Mouse (Mus musculus) CH12.LX (cell line): Measurements from ENCODE around the gene Fam92a. TPM values are rescaled to one million over a fixed set of nuclear protein-coding genes. Genes with fewer than 3 reads are reported as not detected.
A peak's percentile ranks its signal among the peaks of the same experiment; 100 is the strongest.
"Not testable (repeated sequence)": the region's sequence is repeated elsewhere in the genome, so short reads cannot be mapped to it uniquely, and the experiment has no call there.

Experiments
- DNase-seq: peaks from one replicate; pipeline ENCODE4 v3.0.0-alpha.2; 2013; ENCODE audit errors: extremely low read depth
- H3K27ac ChIP-seq: 2 replicates; pipeline ENCODE4 v1.5.1; 2012; ENCODE audit warnings: low read depth, mild to moderate bottlenecking, control low read depth, moderate library complexity; ENCODE audit not compliant: insufficient read depth
- H3K27me3 ChIP-seq: replicated peaks from 2 replicates; pipeline ENCODE3; 2012; ENCODE audit warnings: inconsistent platforms
- H3K36me3 ChIP-seq, 2 experiments: replicated peaks in 1 of 2; 2 replicates each; pipeline versions ENCODE3 to v1.6.1; 2012; ENCODE audit warnings: inconsistent platforms in 1 of 2, low read length in 1 of 2, mild to moderate bottlenecking in 1 of 2, mixed read lengths in 1 of 2, moderate library complexity in 1 of 2; ENCODE audit not compliant: control insufficient read depth in 1 of 2, insufficient read depth in 1 of 2
- H3K4me1 ChIP-seq, 2 experiments: 2 replicates each; pipeline ENCODE4 v1.6.1; 2012; ENCODE audit warnings: inconsistent platforms in 1 of 2, moderate library complexity in 1 of 2; ENCODE audit not compliant: insufficient read depth in 2 of 2, control insufficient read depth in 1 of 2
- H3K4me2 ChIP-seq: 2 replicates; pipeline ENCODE4 v1.6.1; 2012; ENCODE audit warnings: low read depth, mild to moderate bottlenecking, control low read depth; ENCODE audit not compliant: poor library complexity, insufficient read depth, severe bottlenecking
- H3K4me3 ChIP-seq, 3 experiments: fragments of 150-350 bp in 1 of 3; sonication (generic) in 1 of 3; replicated peaks in 1 of 3; 2 replicates each; pipeline versions ENCODE3 to v1.5.1; 2011 to 2012; ENCODE audit warnings: low read depth in 2 of 3, low read length in 2 of 3, mild to moderate bottlenecking in 2 of 3, moderate library complexity in 2 of 3, control low read depth in 1 of 3, improper control_type of control experiment in 1 of 3, inconsistent platforms in 1 of 3, mixed read lengths in 1 of 3; ENCODE audit not compliant: poor library complexity in 1 of 3
- H3K79me2 ChIP-seq: replicated peaks from 2 replicates; pipeline ENCODE4 v1.6.1; 2012; ENCODE audit warnings: mild to moderate bottlenecking, moderate library complexity; ENCODE audit not compliant: control insufficient read depth, poor library complexity, insufficient read depth, severe bottlenecking; ENCODE audit errors: extremely low read depth
- H3K9ac ChIP-seq: 2 replicates; pipeline ENCODE4 v1.6.1; 2012; ENCODE audit warnings: low read depth, mild to moderate bottlenecking, control low read depth, moderate library complexity; ENCODE audit not compliant: insufficient read depth
- H3K9me3 ChIP-seq: replicated peaks from 2 replicates; pipeline ENCODE3; 2012; ENCODE audit warnings: low read length, inconsistent platforms, mixed read lengths
- E2F4 ChIP-seq: IDR thresholded peaks from 2 replicates; pipeline ENCODE4 v1.6.1; 2011; ENCODE audit warnings: low read depth, low read length, improper control_type of control experiment; ENCODE audit not compliant: insufficient replicate concordance
- ELF1 ChIP-seq: IDR thresholded peaks from 2 replicates; pipeline ENCODE4 v1.6.1; 2014; ENCODE audit warnings: low read depth, mild to moderate bottlenecking, inconsistent platforms, low read length, improper control_type of control experiment
- GABPA ChIP-seq: IDR thresholded peaks from 2 replicates; pipeline ENCODE4 v1.6.1; 2012; ENCODE audit warnings: low read depth, low read length, improper control_type of control experiment, inconsistent platforms; ENCODE audit not compliant: insufficient replicate concordance
- HCFC1 ChIP-seq: IDR thresholded peaks from 2 replicates; pipeline ENCODE4 v1.6.1; 2012; ENCODE audit warnings: low read depth, mild to moderate bottlenecking, inconsistent platforms, low read length, improper control_type of control experiment
- JUN ChIP-seq: IDR thresholded peaks from 2 replicates; pipeline ENCODE4 v1.6.1; 2011; ENCODE audit warnings: low read depth, mild to moderate bottlenecking, low read length, improper control_type of control experiment, moderate library complexity; ENCODE audit not compliant: insufficient read depth
- MAZ ChIP-seq: IDR thresholded peaks from 2 replicates; pipeline ENCODE4 v1.6.1; 2012; ENCODE audit warnings: low read depth, mild to moderate bottlenecking, inconsistent platforms, low read length, improper control_type of control experiment, moderate library complexity
- POLR2A ChIP-seq: IDR thresholded peaks from 2 replicates; pipeline ENCODE4 v1.6.1; 2011; ENCODE audit warnings: low read depth, mild to moderate bottlenecking, improper control_type of control experiment, low read length
- TBP ChIP-seq: conservative IDR thresholded peaks from 2 replicates; pipeline ENCODE4 v1.6.1; 2011; ENCODE audit warnings: low read depth, low read length, improper control_type of control experiment
- UBTF ChIP-seq: IDR thresholded peaks from 2 replicates; pipeline ENCODE4 v1.6.1; 2012; ENCODE audit warnings: low read depth, mild to moderate bottlenecking, inconsistent platforms, low read length, improper control_type of control experiment, moderate library complexity
- dilution Hi-C: fragments of 300-500 bp; cut with MboI; formaldehyde crosslinking; loops from 2 replicates; pipeline ENCODE4 v1.14.3; 2020; ENCODE audit warnings: low sequenced_read_pairs; ENCODE audit not compliant: extremely low pct_unique_long_range_greater_than_20kb, extremely low pct_ligation_motif_present
- in situ Hi-C: fragments of 300-500 bp; cut with MboI; formaldehyde crosslinking; loops from 3 replicates; pipeline ENCODE4 v1.14.3; 2019; ENCODE audit warnings: low sequenced_read_pairs, low pct_ligation_motif_present, low pct_unique_long_range_greater_than_20kb, mixed read lengths
- polyA plus RNA-seq: library from polyadenylated mRNA; unstranded; fragments of >175 nt; gene quantifications from 2 replicates; pipeline ENCODE4 v1.2.1, GENCODE M21; 2012; ENCODE audit warnings: low read depth; ENCODE audit not compliant: insufficient read length
- total RNA-seq, 2 experiments: library from RNA; depleted of rRNA; stranded (reverse); fragments of 300-350 nt in 1 of 2; fragments of >200 nt in 1 of 2; gene quantifications; 2 replicates each; pipeline ENCODE4 v1.2.3; 2012 to 2014

The Fam92a gene
- total and polyA plus RNA-seq, 3 experiments, result 21.2 to 41.0 (median 28.6) TPM

DNA sequence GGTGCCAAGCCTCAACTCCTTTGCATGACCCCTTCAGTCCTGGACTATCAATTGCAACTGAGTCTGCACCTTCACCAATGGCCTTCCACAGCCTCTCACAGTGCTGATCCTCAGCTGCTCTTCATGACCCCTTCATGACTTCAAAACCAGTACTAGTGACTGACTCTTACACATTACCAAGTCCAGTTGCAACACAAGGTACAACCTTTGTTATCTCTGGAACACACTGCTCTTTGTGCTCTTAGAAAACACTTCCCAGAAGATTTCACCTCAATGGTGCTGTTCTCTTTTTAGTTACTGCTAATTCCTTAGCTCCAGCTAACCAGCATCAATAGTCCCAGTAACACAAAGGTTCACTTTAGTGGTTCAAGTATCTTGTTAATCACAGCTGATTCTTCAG is 24.2 kb downstream of the Fam92a start:
- Histone ChIP-seq H3K79me2 (peaks cover 7% of the 10 kb centered on the region), H3K9ac (no peak overlapping the region), H3K27me3 (no peaks in the 10 kb centered on the region), H3K36me3 (peaks cover 10 to 21% of the 10 kb centered on the region in 2 experiments), H3K4me3 (no peak overlapping the region), H3K27ac (no peak overlapping the region), H3K9me3 (no peaks in the 10 kb centered on the region), H3K4me1 (no peaks in the 10 kb centered on the region), H3K4me2 (no peak overlapping the region)
- dilution Hi-C loops, result no loop called here
- DNase-seq, result no peak
- in situ Hi-C loops, result no loop called here
- TF ChIP-seq HCFC1 (no peak), E2F4 (no peak), GABPA (no peak), MAZ (no peak), ELF1 (no peak), JUN (no peak)

DNA sequence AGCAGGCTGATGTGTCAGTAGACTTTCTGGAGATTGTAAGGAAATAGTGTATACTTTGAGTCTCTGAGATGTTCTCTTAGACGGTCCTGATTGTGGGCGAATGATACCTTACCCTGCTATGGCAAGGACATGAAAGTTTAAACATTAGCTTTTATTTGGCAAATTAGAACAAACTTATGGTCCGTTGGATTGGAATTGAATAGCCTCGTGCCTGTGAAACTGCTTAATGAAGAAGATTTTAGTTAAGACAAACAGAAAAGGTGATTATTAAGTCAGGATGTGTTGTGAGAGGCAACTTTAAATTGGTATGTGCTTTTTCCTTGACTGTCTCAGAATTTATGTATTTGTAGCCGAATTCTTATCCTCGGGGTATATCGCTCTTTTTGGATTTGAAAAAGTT is 30.3 kb downstream of the Fam92a start:
- H3K4me1 ChIP-seq, dilution Hi-C loops, H3K27me3 ChIP-seq, H3K36me3 ChIP-seq, DNase-seq, H3K27ac ChIP-seq, H3K9me3 ChIP-seq, in situ Hi-C loops, H3K79me2 ChIP-seq: not testable (repeated sequence)
- H3K9ac ChIP-seq, result peak overlapping the region; percentile 48; the same call in 1 of the 2 replicates
- H3K4me3 ChIP-seq, result peak overlapping the region in 1 of 3 experiments; percentile 4
- peak overlapping the region; percentile 36; the same call in 1 of the 2 replicates for H3K4me2 ChIP-seq

DNA sequence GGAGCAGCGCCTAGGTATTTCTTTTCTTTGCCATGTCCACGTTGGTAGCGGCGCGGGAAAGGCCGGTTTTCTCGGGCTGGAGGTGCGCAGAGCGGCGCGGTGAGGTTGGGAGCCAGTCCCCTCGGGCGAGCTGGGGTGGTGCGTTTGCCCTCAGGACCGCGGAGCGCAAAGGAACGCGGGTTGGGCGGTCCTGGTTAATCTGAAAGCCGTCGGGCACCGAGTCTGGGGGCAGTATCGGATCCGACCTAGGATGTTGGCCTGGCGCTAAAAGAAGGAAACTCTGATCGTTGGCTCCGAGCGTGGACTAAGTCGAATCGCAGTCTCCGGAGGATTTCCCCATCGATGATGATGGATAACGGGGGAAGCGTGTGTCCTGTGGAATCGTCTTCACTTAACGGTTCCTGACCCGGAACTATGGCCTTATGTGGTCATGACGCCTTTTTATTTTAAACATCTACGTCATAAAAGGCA is 31.2 kb downstream of the Fam92a start:
- peak; percentile 39 for TF ChIP-seq POLR2A
- 0 out of 2 replicates have a peak, but pooled peaks have one; percentile 49 for TF ChIP-seq TBP
- 0 out of 2 replicates have a peak, but pooled peaks have one; percentile 72 for TF ChIP-seq UBTF
- H3K27ac ChIP-seq, result peak overlapping the region; percentile 9; the same call in 1 of the 2 replicates
- H3K79me2 ChIP-seq, dilution Hi-C loops, H3K9me3 ChIP-seq, H3K4me1 ChIP-seq, H3K36me3 ChIP-seq, H3K27me3 ChIP-seq, in situ Hi-C loops: not testable (repeated sequence)
- DNase-seq, result peak; percentile 39
- H3K9ac ChIP-seq, result peak overlapping the region; percentile 9; the same call in 1 of the 2 replicates
- peak overlapping the region; percentile 29; the same call in 1 of the 2 replicates for H3K4me2 ChIP-seq
- H3K4me3 ChIP-seq, result peak overlapping the region in 2 of 3 experiments; percentile 23 to 58
